Mouse (Mus musculus) testis, adult 2 months (tissue): ENCODE results near the gene Cecr2.

Experiments used
- CTCF ChIP-seq: fragments of 200-500 bp; IDR thresholded peaks from 2 replicates; pipeline ENCODE4 v1.5.1; 2012; ENCODE audit warnings: low read depth, mild to moderate bottlenecking, inconsistent platforms, low read length, moderate library complexity; ENCODE audit not compliant: control insufficient read depth, insufficient read depth, insufficient replicate concordance
- POLR2A ChIP-seq: fragments of 200-500 bp; IDR thresholded peaks from 2 replicates; pipeline ENCODE4 v1.6.1; 2012; ENCODE audit warnings: low read depth, mild to moderate bottlenecking, inconsistent platforms, low read length, moderate library complexity; ENCODE audit not compliant: control insufficient read depth

GRCm38 (mm10) chr6:120704376-120704775, 38.2 kb downstream of the Cecr2 start:
- no peak for TF ChIP-seq CTCF
- no peak for TF ChIP-seq POLR2A
